Mouse (Mus musculus): ENCODE measurements around the gene Trir. TPM values are rescaled to one million over a fixed set of nuclear protein-coding genes. Genes with fewer than 3 reads are reported as not detected.

Gene Trir
- polyA plus RNA-seq, 1 experiment from 2014 or later = 169 TPM

DNA sequence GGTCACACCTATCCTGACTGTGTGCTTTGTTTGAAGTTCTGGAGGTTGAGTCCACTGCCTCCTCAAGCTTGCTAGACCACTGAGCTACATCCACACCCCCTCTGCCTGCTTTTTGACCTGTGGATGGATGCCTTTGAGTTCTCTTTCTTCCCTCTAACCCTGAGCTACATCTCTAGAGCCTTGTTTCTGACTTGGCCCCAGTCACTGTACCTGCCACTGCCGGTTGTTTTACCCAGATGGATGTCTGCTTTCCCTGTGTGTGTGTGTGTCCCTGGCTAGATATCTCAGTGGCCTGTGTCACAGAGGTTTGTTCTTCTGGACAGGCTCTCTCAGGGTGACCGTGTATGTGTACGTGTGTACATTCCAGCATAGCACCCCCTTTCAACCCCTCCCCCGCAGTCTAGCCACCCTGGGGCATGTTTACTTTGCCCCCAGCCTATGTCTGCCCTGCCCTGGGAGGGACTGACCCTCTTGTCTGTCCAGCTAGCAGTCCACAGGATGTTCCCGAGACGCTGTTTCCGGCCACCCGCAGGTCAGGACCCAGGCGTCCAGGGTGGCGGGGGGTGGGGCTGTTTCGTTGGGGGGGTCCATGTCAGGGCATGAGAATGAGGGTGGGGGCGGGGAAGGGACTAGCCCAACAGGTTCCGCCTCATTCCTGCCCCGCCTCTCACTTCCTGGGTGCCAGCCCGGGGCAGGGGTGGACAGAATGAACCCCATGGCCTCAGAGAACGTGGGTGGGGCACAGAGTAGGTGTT, 42.2 kb upstream of the Trir start:
- H3K27ac ChIP-seq (ENCODE audit: low read depth, low read length) = no peak overlapping the region
- 20% methylated on average over 16 of the region's 16 CpGs for WGBS
- no peak overlapping the region for H3K4me3 ChIP-seq (ENCODE audit: low read depth, low read length)
- no peaks in the 10 kb centered on the region for H3K9me3 ChIP-seq (replicated peaks; ENCODE audit: control insufficient read depth, low read length)
- H3K4me2 ChIP-seq (ENCODE audit: low read length) = peak overlapping the region; percentile 98; the same call in 1 of the 2 replicates
- no peaks in the 10 kb centered on the region for H3K36me3 ChIP-seq (ENCODE audit: control insufficient read depth, insufficient read depth, low read length)
- ATAC-seq = no peak
- peaks cover 22% of the 10 kb centered on the region for H3K4me1 ChIP-seq (ENCODE audit: control insufficient read depth, insufficient read depth, low read length)
- 0 out of 2 replicates have a peak, but pooled peaks cover 12% of the 10 kb centered on the region for H3K27me3 ChIP-seq (replicated peaks; ENCODE audit: control insufficient read depth, insufficient read depth, low read length)
- peak overlapping the region; percentile 67; the same call in 1 of the 2 replicates for H3K9ac ChIP-seq (ENCODE audit: low read length)
- DNase-seq (ENCODE audit: low spot score) = no peak

DNA sequence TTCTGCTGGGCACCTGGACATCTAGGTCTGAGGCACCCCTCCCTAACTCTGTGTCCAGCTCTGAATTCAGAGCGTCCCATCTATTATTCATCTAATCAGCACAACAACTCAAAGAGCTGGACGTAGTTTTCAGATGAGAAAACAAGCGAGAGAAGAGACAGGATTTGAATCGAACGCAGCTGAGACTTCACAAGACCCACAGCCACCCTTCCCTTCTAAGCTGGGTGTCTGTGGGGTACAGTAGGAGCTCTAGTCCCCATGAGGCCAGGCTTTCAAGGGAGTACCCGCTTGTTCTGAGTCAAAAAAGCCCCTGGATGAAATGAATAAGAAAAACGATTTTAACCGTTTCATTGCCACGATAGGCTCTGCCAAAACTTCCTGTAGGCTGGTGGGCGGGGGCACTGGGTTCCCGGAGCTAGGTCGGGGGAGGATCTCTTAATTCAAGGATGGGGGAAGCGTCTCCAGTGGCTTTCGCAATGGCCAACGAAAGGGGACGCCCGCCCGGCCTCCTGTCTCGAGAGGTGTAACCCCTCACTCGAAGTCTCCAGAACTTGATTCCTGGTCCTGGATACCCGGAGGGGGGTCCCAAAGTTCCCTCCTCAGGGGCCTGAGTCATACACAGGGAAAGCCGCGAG, 41.5 kb upstream of the Trir start:
- ATAC-seq (no peak), DNase-seq (ENCODE audit: low spot score) (no peak)
- peak overlapping the region; percentile 49 for H3K4me3 ChIP-seq (ENCODE audit: low read depth, low read length)
- 0 out of 2 replicates have a peak, but pooled peaks cover 12% of the 10 kb centered on the region for H3K27me3 ChIP-seq (replicated peaks; ENCODE audit: control insufficient read depth, insufficient read depth, low read length)
- H3K4me2 ChIP-seq (ENCODE audit: low read length) = peak overlapping the region; percentile 98
- peak overlapping the region; percentile 4; the same call in 1 of the 2 replicates for H3K27ac ChIP-seq (ENCODE audit: low read depth, low read length)
- peaks cover 20% of the 10 kb centered on the region for H3K4me1 ChIP-seq (ENCODE audit: control insufficient read depth, insufficient read depth, low read length)
- peak overlapping the region; percentile 67 for H3K9ac ChIP-seq (ENCODE audit: low read length)
- no peaks in the 10 kb centered on the region for H3K36me3 ChIP-seq (ENCODE audit: control insufficient read depth, insufficient read depth, low read length)
- no peaks in the 10 kb centered on the region for H3K9me3 ChIP-seq (replicated peaks; ENCODE audit: control insufficient read depth, low read length)
- WGBS = 2% methylated on average over 23 of the region's 23 CpGs

- Histone ChIP-seq H3K27me3 (replicated peaks; ENCODE audit: control insufficient read depth, insufficient read depth, low read length) (0 out of 2 replicates have a peak, but pooled peaks cover 12% of the 10 kb centered on the region), H3K4me3 (ENCODE audit: low read depth, low read length) (peak overlapping the region; percentile 49), H3K36me3 (ENCODE audit: control insufficient read depth, insufficient read depth, low read length) (no peaks in the 10 kb centered on the region), H3K9ac (ENCODE audit: low read length) (peak overlapping the region; percentile 67), H3K4me2 (ENCODE audit: low read length) (peak overlapping the region; percentile 98), H3K4me1 (ENCODE audit: control insufficient read depth, insufficient read depth, low read length) (peaks cover 21% of the 10 kb centered on the region), H3K9me3 (replicated peaks; ENCODE audit: control insufficient read depth, low read length) (no peaks in the 10 kb centered on the region), H3K27ac (ENCODE audit: low read depth, low read length) (peak overlapping the region; percentile 4; the same call in 1 of the 2 replicates)
- ATAC-seq (peak; percentile 21), DNase-seq (ENCODE audit: low spot score) (peak; percentile 89)
- WGBS = under 1% methylated on average over 52 of the region's 53 CpGs
These were observed 40.8 kb upstream of the Trir start for GRCm38 (mm10) chr8:84985684-84986378.

GRCm38 (mm10) chr8:84986379-84986945, 40.2 kb upstream of the Trir start:
- H3K9me3 ChIP-seq (replicated peaks; ENCODE audit: control insufficient read depth, low read length) = no peaks in the 10 kb centered on the region
- 33% methylated on average over 8 of the region's 8 CpGs for WGBS
- 0 out of 2 replicates have a peak, but pooled peaks cover 12% of the 10 kb centered on the region for H3K27me3 ChIP-seq (replicated peaks; ENCODE audit: control insufficient read depth, insufficient read depth, low read length)
- H3K9ac ChIP-seq (ENCODE audit: low read length) = peak overlapping the region; percentile 67; the same call in 1 of the 2 replicates
- ATAC-seq (no peak), DNase-seq (ENCODE audit: low spot score) (no peak)
- H3K4me1 ChIP-seq (ENCODE audit: control insufficient read depth, insufficient read depth, low read length) = peaks cover 20% of the 10 kb centered on the region
- peak overlapping the region; percentile 98 for H3K4me2 ChIP-seq (ENCODE audit: low read length)
- H3K4me3 ChIP-seq (ENCODE audit: low read depth, low read length) = peak overlapping the region; percentile 49
- H3K27ac ChIP-seq (ENCODE audit: low read depth, low read length) = peak overlapping the region; percentile 4; the same call in 1 of the 2 replicates
- no peaks in the 10 kb centered on the region for H3K36me3 ChIP-seq (ENCODE audit: control insufficient read depth, insufficient read depth, low read length)

- no peak overlapping the region for H3K4me2 ChIP-seq (ENCODE audit: low read length)
- 81% methylated on average over 5 of the region's 5 CpGs for WGBS
- no peak for ATAC-seq
- no peak overlapping the region for H3K4me3 ChIP-seq (ENCODE audit: low read depth, low read length)
- H3K4me1 ChIP-seq (ENCODE audit: control insufficient read depth, insufficient read depth, low read length) = peaks cover 20% of the 10 kb centered on the region
- 0 out of 2 replicates have a peak, but pooled peaks cover 12% of the 10 kb centered on the region for H3K27me3 ChIP-seq (replicated peaks; ENCODE audit: control insufficient read depth, insufficient read depth, low read length)
- H3K27ac ChIP-seq (ENCODE audit: low read depth, low read length) = no peak overlapping the region
- no peak for DNase-seq (ENCODE audit: low spot score)
- H3K9me3 ChIP-seq (replicated peaks; ENCODE audit: control insufficient read depth, low read length) = no peaks in the 10 kb centered on the region
- no peaks in the 10 kb centered on the region for H3K36me3 ChIP-seq (ENCODE audit: control insufficient read depth, insufficient read depth, low read length)
- no peak overlapping the region for H3K9ac ChIP-seq (ENCODE audit: low read length)
These were observed 39.2 kb upstream of the Trir start for GRCm38 (mm10) chr8:84987388-84987787.

DNA sequence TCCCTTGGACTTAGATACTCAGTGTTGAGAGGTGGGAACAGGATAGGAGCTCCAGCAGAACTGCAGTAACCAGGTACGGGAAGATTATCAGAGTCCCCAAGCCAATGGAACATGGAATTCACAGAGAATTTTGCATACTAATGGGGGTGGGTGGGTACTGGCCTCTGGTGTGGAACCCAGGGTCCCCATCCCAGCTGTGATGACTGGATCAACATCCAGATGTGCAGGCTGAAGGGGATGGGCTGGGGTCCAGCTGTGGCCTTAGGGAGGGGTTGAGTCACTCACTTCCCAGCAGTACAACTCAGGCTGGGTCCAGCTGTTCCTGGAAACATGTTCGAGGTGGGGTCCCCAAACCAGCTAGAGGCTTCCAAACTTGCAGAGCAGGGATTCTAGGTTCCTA, 38.7 kb upstream of the Trir start:
- DNase-seq (ENCODE audit: low spot score) = no peak
- Histone ChIP-seq H3K4me3 (ENCODE audit: low read depth, low read length) (no peak overlapping the region), H3K36me3 (ENCODE audit: control insufficient read depth, insufficient read depth, low read length) (no peaks in the 10 kb centered on the region), H3K4me1 (ENCODE audit: control insufficient read depth, insufficient read depth, low read length) (peaks cover 20% of the 10 kb centered on the region), H3K4me2 (ENCODE audit: low read length) (no peak overlapping the region), H3K9me3 (replicated peaks; ENCODE audit: control insufficient read depth, low read length) (no peaks in the 10 kb centered on the region), H3K27ac (ENCODE audit: low read depth, low read length) (no peak overlapping the region), H3K9ac (ENCODE audit: low read length) (no peak overlapping the region), H3K27me3 (replicated peaks; ENCODE audit: control insufficient read depth, insufficient read depth, low read length) (0 out of 2 replicates have a peak, but pooled peaks cover 12% of the 10 kb centered on the region)
- WGBS = 73% methylated on average over 2 of the region's 2 CpGs
- no peak for ATAC-seq

GRCm38 (mm10) chr8:84989311-84989731, 37.3 kb upstream of the Trir start:
- Histone ChIP-seq H3K4me3 (ENCODE audit: low read depth, low read length) (no peak overlapping the region), H3K9ac (ENCODE audit: low read length) (no peak overlapping the region), H3K36me3 (ENCODE audit: control insufficient read depth, insufficient read depth, low read length) (no peaks in the 10 kb centered on the region), H3K27me3 (replicated peaks; ENCODE audit: control insufficient read depth, insufficient read depth, low read length) (0 out of 2 replicates have a peak, but pooled peaks cover 12% of the 10 kb centered on the region), H3K4me2 (ENCODE audit: low read length) (peak overlapping the region; percentile 96), H3K27ac (ENCODE audit: low read depth, low read length) (no peak overlapping the region), H3K9me3 (replicated peaks; ENCODE audit: control insufficient read depth, low read length) (no peaks in the 10 kb centered on the region), H3K4me1 (ENCODE audit: control insufficient read depth, insufficient read depth, low read length) (peaks cover 20% of the 10 kb centered on the region)
- ATAC-seq (no peak), DNase-seq (ENCODE audit: low spot score) (no peak)
- WGBS = 9% methylated on average over 15 of the region's 15 CpGs

GRCm38 (mm10) chr8:84989810-84990209, 36.8 kb upstream of the Trir start:
- Histone ChIP-seq H3K4me3 (ENCODE audit: low read depth, low read length) (peak overlapping the region; percentile 57), H3K27me3 (replicated peaks; ENCODE audit: control insufficient read depth, insufficient read depth, low read length) (0 out of 2 replicates have a peak, but pooled peaks cover 12% of the 10 kb centered on the region), H3K4me2 (ENCODE audit: low read length) (peak overlapping the region; percentile 96), H3K4me1 (ENCODE audit: control insufficient read depth, insufficient read depth, low read length) (peaks cover 18% of the 10 kb centered on the region), H3K9me3 (replicated peaks; ENCODE audit: control insufficient read depth, low read length) (no peaks in the 10 kb centered on the region), H3K9ac (ENCODE audit: low read length) (peak overlapping the region; percentile 79), H3K36me3 (ENCODE audit: control insufficient read depth, insufficient read depth, low read length) (no peaks in the 10 kb centered on the region), H3K27ac (ENCODE audit: low read depth, low read length) (peak overlapping the region; percentile 81)
- 1% methylated on average over 15 of the region's 15 CpGs for WGBS
- peak; percentile 72 for ATAC-seq
- DNase-seq (ENCODE audit: low spot score) = peak; percentile 92

All from forebrain, embryonic 14.5 days (tissue).